Mouse (Mus musculus) duodenum, adult 2 months (tissue): ENCODE data around the gene Mcf2l. TPM values are rescaled to one million over a fixed set of nuclear protein-coding genes. Genes with fewer than 3 reads are reported as not detected.

Source experiments
- polyA plus RNA-seq: library from polyadenylated mRNA; depleted of rRNA; stranded (reverse); fragments of >200 nt; gene quantifications from 2 replicates; pipeline ENCODE4 v1.2.3, GENCODE M21; 2012; ENCODE audit warnings: low replicate concordance; rRNA removed

The Mcf2l gene
- polyA plus RNA-seq, result 5.7 and 7.8 TPM in 2 replicates

DNA sequence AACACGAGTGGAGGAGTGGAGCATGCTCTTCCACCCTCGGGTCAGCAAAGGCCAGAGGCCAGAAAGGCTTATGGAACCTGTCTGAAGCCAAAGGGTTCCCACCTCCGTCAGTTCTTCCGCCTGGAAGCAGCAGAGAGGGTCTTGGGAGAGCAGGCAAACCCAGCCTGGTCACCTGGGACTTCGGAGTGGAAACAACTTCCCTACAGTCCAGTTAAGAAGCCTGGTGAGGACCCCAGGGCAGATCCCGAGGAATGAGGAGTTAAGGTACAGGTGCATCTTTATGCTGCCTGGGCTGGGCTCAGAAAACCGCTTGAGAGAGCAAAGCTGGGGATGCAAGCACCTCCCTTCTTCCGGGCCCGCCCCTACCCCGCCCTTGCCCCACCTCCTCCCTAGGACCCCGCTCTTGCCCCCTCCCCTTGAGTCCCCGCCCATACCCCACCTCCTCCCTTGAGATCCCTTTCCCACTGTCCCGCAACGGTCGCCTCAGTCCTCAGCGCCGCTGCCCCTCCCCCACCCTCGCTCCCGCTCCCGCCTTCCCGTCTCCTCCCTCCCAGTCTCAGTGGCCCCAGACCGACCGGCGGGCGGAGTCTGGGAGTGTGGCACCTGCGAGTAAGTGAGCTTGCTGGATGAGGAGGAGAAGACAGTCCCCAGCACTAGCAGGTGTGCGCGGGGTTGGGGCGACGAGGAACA, at the start of gene Mcf2l:
Gene Mcf2l, plus strand, starts transcription at position 450 of the 690 bp plus-strand sequence.

DNA sequence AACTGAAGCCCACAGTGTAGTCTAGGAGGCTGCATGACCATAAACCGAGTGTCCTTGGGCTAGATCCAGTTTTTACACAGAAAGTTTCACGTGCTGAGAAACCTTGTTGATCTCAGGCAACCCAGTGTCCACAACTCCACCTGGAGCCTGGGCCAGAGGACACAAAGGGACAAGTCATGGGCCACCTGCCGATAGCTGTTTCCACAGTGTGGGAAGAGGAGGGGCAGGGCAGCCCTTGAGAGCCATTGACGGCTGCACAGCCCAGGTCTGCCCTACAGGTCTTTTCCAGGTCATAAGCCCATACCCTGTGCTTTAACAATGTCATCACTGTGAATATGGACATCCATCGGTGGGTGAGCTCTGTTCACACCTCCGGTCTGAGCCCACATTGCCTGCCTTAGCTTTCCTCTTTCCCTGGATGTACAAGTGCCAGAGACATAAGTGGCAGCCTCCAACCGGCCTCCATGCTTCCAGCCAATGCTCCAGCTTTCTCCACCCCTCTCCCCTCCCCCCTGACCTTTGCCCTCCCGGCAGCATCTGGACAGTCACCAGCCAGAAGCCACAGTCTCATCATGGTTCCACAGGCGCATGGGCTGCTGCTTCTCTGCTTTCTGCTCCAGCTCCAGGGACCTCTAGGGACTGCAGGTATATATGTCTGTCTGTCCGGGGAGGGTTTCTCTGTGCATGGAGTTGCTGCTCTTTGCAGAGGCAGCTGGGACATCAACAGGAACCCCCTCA, 152.1 kb downstream of the Mcf2l start, which contains the start of gene F7:
Gene F7, plus strand, starts transcription at position 548 of the 738 bp plus-strand sequence.

DNA sequence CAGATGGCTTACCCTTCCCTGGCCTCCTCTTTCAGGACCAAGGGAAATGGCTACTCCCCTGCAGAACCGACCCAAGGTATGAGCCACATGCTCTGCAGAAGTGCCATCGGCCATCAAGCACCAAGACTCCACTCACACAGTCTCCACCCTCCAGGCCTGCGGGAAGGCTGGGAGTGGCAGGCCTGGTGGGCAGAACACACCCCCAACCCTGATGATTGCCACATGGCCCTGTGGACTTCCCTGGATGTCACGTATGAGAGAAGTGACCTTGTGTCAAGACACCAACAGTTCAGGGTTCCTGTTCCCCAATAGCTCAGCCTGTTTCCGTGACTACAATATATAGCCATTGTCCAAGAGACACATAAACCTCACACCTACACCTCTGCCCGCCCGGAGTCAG, 163.4 kb downstream of the Mcf2l start, which contains the start of gene F10:
Gene F10, plus strand, starts transcription at position 294 of the 400 bp plus-strand sequence.

DNA sequence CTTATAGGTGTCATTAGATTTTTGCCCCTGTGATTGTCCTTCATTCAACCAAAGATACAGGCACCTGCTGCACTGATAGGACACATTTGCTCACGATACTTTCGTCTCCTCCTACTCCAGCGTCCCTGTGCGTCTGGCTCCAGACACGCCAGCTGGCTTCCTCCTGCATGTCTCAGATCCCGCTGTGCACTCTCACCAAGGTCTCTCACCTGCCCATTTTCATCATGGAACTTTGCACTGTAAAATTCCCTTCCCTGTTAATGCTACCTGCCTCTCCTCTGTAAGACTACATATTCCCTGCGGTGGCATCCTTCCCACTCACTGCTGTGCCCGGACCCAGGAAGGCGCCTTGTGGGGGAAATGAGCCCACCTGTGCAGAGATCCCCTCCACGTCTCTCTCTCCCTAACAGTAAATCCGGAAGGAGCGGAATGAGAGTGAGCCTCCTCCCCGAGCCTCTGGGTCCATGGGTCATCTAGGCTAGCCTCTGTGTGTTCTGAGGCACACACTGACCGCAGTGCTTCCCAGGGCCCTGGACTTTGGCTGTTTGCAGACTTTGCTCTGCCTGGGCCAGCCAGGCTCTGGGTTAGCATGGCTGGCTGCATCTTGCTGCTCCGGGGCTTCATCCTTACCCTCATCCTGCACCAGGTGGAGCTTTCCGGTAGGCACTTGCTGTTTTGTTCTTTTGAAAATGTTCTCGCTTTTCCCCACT, 187.0 kb downstream of the Mcf2l start, which contains the start of gene Proz:
Gene Proz, plus strand, starts transcription at position 474 of the 710 bp plus-strand sequence.

Other genes starting within 250 kb of the Mcf2l start
- 12.3 and 26.9 TPM in 2 replicates for gene Tubgcp3, start 201.6 kb upstream of the Mcf2l start, polyA plus RNA-seq
- gene Atp11a, start 116.8 kb upstream of the Mcf2l start, polyA plus RNA-seq, result 5.6 and 12.4 TPM in 2 replicates
- 0.08 and 0.09 TPM in 2 replicates for gene F7, start 152.2 kb downstream of the Mcf2l start, polyA plus RNA-seq
- gene F10, start 163.5 kb downstream of the Mcf2l start, polyA plus RNA-seq, result 0.64 and 0.95 TPM in 2 replicates
- 21.5 and 23.6 TPM in 2 replicates for gene Proz, start 187.1 kb downstream of the Mcf2l start, polyA plus RNA-seq
- gene Pcid2, start 231.7 kb downstream of the Mcf2l start, polyA plus RNA-seq, result 13.3 and 14.6 TPM in 2 replicates
- 26.2 and 27.9 TPM in 2 replicates for gene Cul4a, start 231.8 kb downstream of the Mcf2l start, polyA plus RNA-seq